8 mouse cellular contexts compared by ENCODE assay signal in the genomic region with DNA sequence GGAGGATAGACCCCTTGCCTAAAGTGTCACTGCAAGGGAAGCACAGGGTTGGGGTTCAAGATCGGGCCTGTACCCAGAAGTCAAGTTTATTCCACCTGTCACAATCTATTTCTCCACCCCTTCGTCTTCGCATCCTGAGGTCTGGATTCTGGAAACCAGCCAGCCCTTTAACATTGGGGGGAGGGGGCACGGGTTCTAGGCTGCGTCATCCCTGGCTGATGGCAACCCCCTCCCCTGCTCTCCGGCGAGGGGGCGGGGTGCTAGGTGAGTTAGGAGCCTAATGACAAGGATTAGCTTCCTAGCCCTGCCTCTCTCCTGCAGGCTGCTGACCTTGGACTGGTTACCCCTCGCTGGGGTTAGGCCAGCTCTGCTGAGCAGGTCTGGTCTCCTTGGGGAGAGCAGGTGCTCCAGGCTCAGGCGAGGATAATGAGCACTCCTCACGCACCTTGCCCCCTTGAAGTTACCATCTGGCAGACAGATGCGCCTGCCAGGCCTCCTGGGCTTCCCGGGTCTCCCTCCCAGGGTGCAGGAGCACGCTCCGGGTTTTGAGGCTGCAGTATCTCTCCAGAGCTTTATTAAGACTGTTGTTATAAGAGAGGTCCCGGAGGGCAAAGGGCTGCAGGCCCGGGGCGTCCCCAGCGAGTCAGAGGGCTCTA. TPM values are rescaled to one million over a fixed set of nuclear protein-coding genes. Genes with fewer than 3 reads are reported as not detected.
A peak's percentile ranks its signal among the peaks of the same experiment; 100 is the strongest.
DNase-seq lines count a peak whose midpoint lies in the region; ATAC-seq and TF ChIP-seq lines count a peak whose summit lies in the region.

No protein-coding gene starts in this region.

- H3K4me2 ChIP-seq in forebrain, postnatal 0 days (ENCODE audit: low read depth) = peak overlapping the region; percentile 96
- H3K4me2 ChIP-seq in limb, embryonic 13.5 days (replicated peaks) = peak overlapping the region; percentile 97

- no peaks in the 10 kb centered on the region for H3K36me3 ChIP-seq in forebrain, postnatal 0 days (ENCODE audit: insufficient read depth)
- no peaks in the 10 kb centered on the region for H3K36me3 ChIP-seq in limb, embryonic 13.5 days

- H3K27ac ChIP-seq in forebrain, postnatal 0 days (ENCODE audit: low read depth, low read length) = peak overlapping the region; percentile 90
- H3K27ac ChIP-seq in limb, embryonic 13.5 days = no peak overlapping the region

- DNase-seq in embryo, embryonic 10 days (ENCODE audit: low spot score) = peak; percentile 43
- no peak for DNase-seq in embryo, embryonic 9.5 days (ENCODE audit: extremely low spot score)
- peak; percentile 63 for DNase-seq in brain, adult 2 months (ENCODE audit: low read depth, low spot score)
- no peak for DNase-seq in forebrain, postnatal 0 days
- peak; percentile 53 for DNase-seq in retina, embryonic 14.5 days (ENCODE audit: low spot score)
- DNase-seq in urinary bladder, adult 18-20 months (ENCODE audit: low spot score in 2 of 2) = no peak

- H3K9ac ChIP-seq in forebrain, postnatal 0 days = peak overlapping the region; percentile 86
- H3K9ac ChIP-seq in limb, embryonic 13.5 days = peak overlapping the region; percentile 83

- H3K4me3 ChIP-seq in forebrain, postnatal 0 days (ENCODE audit: low read depth, low read length) = peak overlapping the region; percentile 82
- peak overlapping the region; percentile 77 for H3K4me3 ChIP-seq in limb, embryonic 13.5 days

- H3K9me3 ChIP-seq in forebrain, postnatal 0 days (ENCODE audit: low read length) = no peaks in the 10 kb centered on the region
- no peaks in the 10 kb centered on the region for H3K9me3 ChIP-seq in limb, embryonic 13.5 days

- H3K4me1 ChIP-seq in forebrain, postnatal 0 days (ENCODE audit: insufficient read depth) = peaks cover 9% of the 10 kb centered on the region
- peaks cover 30% of the 10 kb centered on the region for H3K4me1 ChIP-seq in limb, embryonic 13.5 days

- 5% methylated on average over 18 of the region's 19 CpGs for WGBS in forebrain, postnatal 0 days
- 3% methylated on average over 19 of the region's 19 CpGs for WGBS in limb, embryonic 13.5 days

- no peak for TF ChIP-seq CTCF in forebrain, postnatal 0 days (IDR thresholded peaks at IDR 0.05; ENCODE audit: low read depth)

- no peaks in the 10 kb centered on the region for H3K27me3 ChIP-seq in forebrain, postnatal 0 days (ENCODE audit: insufficient read depth, low read length)
- peaks cover 82% of the 10 kb centered on the region for H3K27me3 ChIP-seq in limb, embryonic 13.5 days

- ATAC-seq in forebrain, postnatal 0 days = no peak
- ATAC-seq in limb, embryonic 13.5 days (ENCODE audit: low FRiP score, low read depth) = 0 out of 2 replicates have a peak, but pooled peaks have one; percentile 10
- no peak for ATAC-seq in inflammation-experienced regulatory T-cells, adult 6 months

RNA-seq across cellular contexts. Expression of a gene that starts 0.9 kb away (rescaled TPM):
- total RNA-seq in forebrain, postnatal 0 days (2014; rRNA removed) = 45.9 and 48.3 TPM in 2 replicates
- 17.1 and 21.4 TPM in 2 replicates for polyA plus RNA-seq in forebrain, postnatal 0 days (2015; fragmentation: Nextera tagmentation; extraction: Ambion mirVana)
- 1.6 and 1.9 TPM in 2 replicates for polyA plus RNA-seq in limb, embryonic 13.5 days (2015; fragmentation: Nextera tagmentation; extraction: Ambion mirVana)
- 1 to 10 TPM; 1.0 to 2.1 (median 1.2) TPM for polyA plus RNA-seq in inflammation-experienced regulatory T-cells, adult 6 months (2017; shearing (Covaris generic))

RNA-seq across cellular contexts. Expression of a gene that starts 18.8 kb away (rescaled TPM):
- 30.1 and 32.4 TPM in 2 replicates for total RNA-seq in forebrain, postnatal 0 days (2014; rRNA removed)
- polyA plus RNA-seq in forebrain, postnatal 0 days (2015; fragmentation: Nextera tagmentation; extraction: Ambion mirVana) = 13.5 and 19.4 TPM in 2 replicates
- polyA plus RNA-seq in limb, embryonic 13.5 days (2015; fragmentation: Nextera tagmentation; extraction: Ambion mirVana) = 18.4 and 18.9 TPM in 2 replicates
- 10 to 100 TPM; 11.9 to 16.6 (median 14.9) TPM for polyA plus RNA-seq in inflammation-experienced regulatory T-cells, adult 6 months (2017; shearing (Covaris generic))

RNA-seq across cellular contexts. Expression of a gene that starts 56.9 kb away (rescaled TPM):
- 11.9 and 14.7 TPM in 2 replicates for total RNA-seq in forebrain, postnatal 0 days (2014; rRNA removed)
- 18.9 and 22.6 TPM in 2 replicates for polyA plus RNA-seq in forebrain, postnatal 0 days (2015; fragmentation: Nextera tagmentation; extraction: Ambion mirVana)
- not detected in 2 replicates for polyA plus RNA-seq in limb, embryonic 13.5 days (2015; fragmentation: Nextera tagmentation; extraction: Ambion mirVana)
- polyA plus RNA-seq in inflammation-experienced regulatory T-cells, adult 6 months (2017; shearing (Covaris generic)) = not detected

Comparison
In these comparisons a context has a peak if more than half of its experiments do, and no peak if none do; other contexts are left out.
1. DNase-seq: peak in embryo, embryonic 10 days (single experiment), brain, adult 2 months (single experiment) and retina, embryonic 14.5 days (single experiment); none in embryo, embryonic 9.5 days (single experiment), forebrain, postnatal 0 days (single experiment) and urinary bladder, adult 18-20 months (0 of 2).
2. RNA of a gene that starts 56.9 kb away (polyA plus RNA-seq): 18.9 to 22.6 TPM in forebrain, postnatal 0 days; not detected in limb, embryonic 13.5 days and not detected in inflammation-experienced regulatory T-cells, adult 6 months; every median in the first group is over 10 times any median in the second.